Mouse (Mus musculus): Measurements from ENCODE around the gene Supt4a. TPM values are rescaled to one million over a fixed set of nuclear protein-coding genes. Genes with fewer than 3 reads are reported as not detected.

The Supt4a gene
- total RNA-seq, 2 experiments from 2014 or later, result 60.5 to 90.0 TPM

DNA sequence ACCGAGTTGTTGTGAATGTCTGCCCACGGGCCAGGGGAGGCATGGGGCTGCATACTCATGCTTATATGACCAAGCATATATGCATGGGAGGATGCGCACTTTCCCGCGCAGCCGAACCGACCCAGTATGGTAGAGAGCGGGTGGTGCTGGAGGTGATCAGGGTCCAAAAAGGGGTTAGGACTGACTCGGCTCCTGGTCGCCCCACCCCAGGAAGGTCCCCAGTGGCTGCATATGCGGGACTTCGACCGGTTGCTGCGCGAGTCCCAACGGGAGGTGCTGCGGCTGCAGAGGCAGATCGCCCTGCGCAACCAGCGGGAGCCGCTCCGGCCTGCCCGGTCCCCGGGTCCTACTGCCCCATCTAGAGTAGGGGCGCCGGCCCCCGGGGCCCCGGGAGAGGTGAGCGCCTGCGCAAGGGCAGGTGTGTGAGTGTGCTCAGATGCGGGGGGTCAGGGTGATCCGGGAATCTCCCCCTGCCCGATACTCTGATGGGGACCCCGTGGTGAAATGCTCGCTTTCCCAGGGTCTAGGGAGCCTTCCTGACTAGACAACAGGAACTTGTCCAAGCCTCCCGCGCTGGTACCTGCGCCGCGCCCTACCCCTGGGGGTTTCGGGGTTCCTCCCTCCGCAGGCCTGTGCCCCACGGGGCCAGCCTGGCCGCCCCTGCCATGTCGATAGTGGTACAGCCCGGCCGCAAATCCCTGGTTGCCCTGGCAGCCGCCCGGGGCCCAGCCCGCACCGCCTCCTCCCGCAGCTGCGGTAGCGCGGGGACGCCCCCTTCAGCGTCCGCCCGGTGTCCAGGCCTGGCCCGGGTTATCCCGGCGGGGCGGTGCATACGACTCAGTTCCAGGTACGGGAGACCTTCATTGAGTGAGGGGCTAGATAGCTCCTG, 26.9 kb downstream of the Supt4a start:
- DNase-seq, result peak; percentile 59 to 77

DNA sequence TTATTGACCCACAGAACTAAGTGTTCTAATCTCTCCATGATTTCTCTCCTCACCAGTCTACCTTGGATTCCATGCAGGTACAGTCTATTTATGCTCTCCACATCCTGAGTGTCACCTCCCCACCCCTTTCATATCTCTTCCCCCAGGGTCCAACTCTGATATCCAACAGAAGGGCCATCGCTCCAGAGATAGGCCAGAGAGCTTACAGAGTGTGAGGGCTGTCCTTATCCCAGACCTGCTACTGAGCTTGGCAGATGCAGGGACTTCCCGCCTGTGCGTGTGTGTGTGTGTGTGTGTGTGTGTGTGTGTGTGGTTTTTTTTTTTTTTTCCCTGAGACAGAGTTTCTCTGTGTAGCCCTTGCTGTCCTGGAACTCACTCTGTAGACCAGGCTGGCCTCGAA, 31.4 kb downstream of the Supt4a start:
- DNase-seq, result no peak

DNA sequence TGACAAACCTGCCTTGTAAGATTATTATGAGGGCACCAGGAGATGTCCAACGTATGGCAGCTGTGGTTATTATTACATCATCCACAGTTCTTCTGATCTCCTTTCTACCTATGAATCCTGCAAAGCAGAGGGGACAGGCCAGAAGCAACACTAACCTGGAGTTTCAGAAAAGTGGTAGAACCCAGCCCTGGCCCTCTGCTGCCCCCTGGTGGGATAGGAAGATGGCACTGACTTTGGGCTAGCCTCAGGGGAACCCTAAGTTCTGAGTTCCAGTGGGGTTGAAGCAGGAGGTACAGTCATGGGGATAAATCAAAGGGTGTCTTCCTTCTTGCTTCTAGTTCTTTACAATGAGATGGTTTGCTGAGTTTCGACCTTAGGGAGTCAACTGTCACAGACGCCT, 33.6 kb downstream of the Supt4a start:
- DNase-seq, result peak; percentile 78 to 89

DNA sequence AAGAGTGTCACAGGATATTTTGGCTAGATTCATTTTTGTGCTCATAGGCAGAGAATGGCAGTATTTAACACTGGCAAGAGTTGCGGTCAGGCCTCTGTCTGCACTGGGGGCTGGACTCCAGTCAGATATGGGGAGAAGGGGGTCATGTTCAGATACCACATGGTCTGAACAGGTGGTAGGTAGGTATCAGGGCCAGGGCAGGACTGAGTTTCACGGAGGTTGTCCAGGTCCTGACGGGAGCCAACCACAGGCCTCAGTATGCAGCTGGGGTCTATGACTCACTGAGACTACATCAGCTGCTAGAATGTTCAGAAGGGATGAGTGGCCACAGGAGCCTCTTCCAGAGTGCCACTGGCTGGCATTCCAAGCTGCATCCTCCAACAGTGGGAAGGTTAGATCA, 35.0 kb downstream of the Supt4a start:
- no peak for DNase-seq

DNA sequence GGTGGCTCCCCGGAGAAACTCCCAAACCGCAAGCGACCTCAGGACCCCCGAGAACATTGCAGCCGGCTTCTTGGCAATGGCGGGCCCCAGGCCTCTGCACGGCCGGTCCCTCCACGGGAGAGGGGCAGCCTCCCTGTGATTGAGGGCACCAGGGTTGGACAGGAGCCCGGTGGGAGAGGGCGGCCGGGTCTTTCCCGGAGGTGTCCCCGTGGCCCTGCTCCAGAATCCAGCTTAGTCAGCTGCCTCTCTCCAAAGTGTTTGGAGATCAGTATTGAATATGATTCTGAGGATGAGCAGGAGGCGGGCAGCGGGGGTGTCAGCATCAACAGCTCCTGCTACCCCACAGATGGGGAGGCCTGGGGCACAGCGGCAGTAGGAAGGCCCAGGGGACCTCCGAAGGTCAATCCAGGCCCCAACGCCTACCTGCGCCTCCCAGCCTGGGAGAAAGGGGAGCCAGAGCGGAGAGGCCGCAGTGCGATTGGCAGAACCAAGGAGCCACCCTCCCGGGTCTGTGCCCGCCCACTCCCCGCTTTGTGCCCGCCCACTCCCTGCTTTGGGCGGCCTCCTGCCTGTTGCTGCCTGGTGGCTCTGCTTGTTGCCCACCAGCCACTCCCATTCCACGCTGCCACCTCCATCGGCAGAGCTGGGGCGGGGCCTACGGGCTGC, 40.9 kb downstream of the Supt4a start:
- DNase-seq, result peak; percentile 74 to 76

DNA sequence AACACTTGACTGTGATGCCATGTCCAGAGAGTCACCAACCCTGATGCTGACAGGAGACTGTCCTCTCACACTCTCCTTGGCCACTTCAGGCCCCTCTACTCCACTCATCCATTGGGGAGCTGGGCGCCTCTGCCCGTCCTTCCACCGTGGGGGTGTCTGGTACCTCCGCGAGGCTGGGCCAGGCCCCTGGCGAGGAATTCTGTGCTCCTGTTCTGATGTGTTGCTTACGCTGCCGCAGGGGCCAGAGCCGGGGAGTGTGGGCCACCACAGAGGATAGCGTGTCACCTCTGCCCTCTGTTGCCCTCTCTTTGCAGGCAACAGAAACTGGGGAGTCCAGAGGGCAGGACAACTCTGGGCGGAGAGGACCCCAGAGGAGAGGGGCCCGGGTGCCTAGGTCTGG, 41.6 kb downstream of the Supt4a start:
- DNase-seq, result no peak

DNA sequence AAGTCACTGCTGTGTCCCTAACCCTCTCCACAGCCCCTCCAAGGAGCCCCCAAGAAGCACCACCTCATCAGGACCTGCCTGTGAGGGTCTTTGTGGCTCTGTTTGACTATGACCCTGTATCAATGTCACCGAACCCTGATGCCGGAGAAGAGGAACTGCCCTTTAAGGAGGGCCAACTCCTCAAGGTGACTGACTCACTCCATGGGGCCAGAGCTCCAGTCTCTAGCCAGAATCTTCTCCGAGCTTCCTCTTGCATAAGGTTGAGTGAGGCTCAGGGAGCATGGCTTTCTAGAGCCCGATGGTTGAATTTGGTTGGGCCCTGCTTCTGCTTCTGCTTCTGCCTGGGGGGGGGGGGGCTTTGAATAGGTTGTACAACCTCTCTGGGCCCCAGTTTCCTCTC, 42.0 kb downstream of the Supt4a start:
- DNase-seq, result peak; percentile 26 to 37

DNA sequence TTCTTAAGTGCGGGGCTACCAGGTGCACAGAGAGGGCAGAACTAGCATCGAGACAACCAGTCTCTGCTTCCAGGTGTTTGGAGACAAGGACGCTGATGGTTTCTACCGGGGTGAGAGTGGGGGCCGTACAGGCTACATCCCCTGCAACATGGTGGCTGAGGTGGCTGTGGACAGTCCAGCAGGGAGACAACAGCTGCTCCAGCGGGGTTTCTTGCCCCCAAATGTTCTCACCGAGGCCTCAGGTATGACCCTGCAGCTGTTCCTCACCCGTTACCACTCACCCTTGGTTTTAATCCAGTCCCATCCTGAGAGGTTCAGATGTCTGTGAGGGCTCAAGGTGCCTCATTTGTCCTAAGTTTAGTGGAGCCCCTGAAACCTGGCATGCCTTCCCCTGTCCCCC, 42.8 kb downstream of the Supt4a start:
- DNase-seq, result no peak

DNA sequence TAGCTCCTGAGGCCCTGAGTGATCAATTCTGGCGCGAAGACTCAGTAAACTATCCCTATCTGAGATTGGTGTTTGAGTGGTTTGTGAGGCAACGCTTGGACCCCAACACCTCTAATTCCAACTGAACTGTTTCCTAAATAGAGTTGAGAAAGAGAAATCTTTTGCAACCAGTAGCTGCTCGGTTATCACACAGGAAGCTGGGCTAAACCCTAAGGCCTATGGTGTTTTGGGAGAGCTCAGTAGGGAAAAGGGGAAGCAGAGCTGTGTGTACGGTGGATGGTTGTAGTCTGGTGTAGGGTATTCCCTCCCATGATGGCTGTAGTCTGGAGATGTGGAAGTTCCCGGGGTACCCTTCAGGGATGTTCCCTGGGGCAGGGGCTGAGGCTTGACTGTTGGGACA, 52.7 kb downstream of the Supt4a start:
- DNase-seq, result no peak

Small RNAs within 50 kb of the gene (microRNA-seq; reads per million reads assigned to microRNA genes)
- gene Mir142 (not detected), gene Mir142b (not detected)

Other genes starting within 250 kb of the Supt4a start
- not detected for gene Gm11492, start 170.9 kb upstream of the Supt4a start, total RNA-seq (2021)
- 10 to 100 TPM; 33.2 to 41.3 TPM for gene Sept4, start 168.6 kb upstream of the Supt4a start, total RNA-seq (2021)
- gene Mtmr4, start 145.4 kb upstream of the Supt4a start, total RNA-seq (2021), result 10 to 100 TPM; 26.1 to 31.4 TPM
- gene Hsf5, start 120.4 kb upstream of the Supt4a start, total RNA-seq (2021), result under 1 TPM in 1 of 2 experiments, not detected in 1; 0.13 TPM
- gene Rnf43, start 74.8 kb upstream of the Supt4a start, total RNA-seq (2021), result 1 to 10 TPM; 6.2 to 8.9 TPM
- gene Tspoap1, start 23.0 kb downstream of the Supt4a start, total RNA-seq (2021), result 1 to 10 TPM; 3.5 to 5.0 TPM
- gene Mpo, start 56.0 kb downstream of the Supt4a start, total RNA-seq (2021), result under 1 TPM in 1 of 2 experiments, not detected in 1; 0.40 TPM
- gene Lpo, start 90.7 kb downstream of the Supt4a start, total RNA-seq (2021), result not detected
- 10 to 100 TPM in 1 of 2 experiments, 1 to 10 TPM in 1; 9.3 to 10.2 TPM for gene Mks1, start 115.7 kb downstream of the Supt4a start, total RNA-seq (2021)
- not detected for gene Epx, start 138.0 kb downstream of the Supt4a start, total RNA-seq (2021)
- not detected for gene Olfr462, start 154.7 kb downstream of the Supt4a start, total RNA-seq (2021)
- not detected for gene Olfr463, start 159.8 kb downstream of the Supt4a start, total RNA-seq (2021)
- gene Olfr464, start 183.4 kb downstream of the Supt4a start, total RNA-seq (2021), result not detected
- 100 to 1,000 TPM; 200 to 233 TPM for gene Dynll2, start 250.0 kb downstream of the Supt4a start, total RNA-seq (2021)

All from adrenal gland, postnatal 36 days (tissue).